Mouse (Mus musculus) T-cell, adult 2 months (primary cell): Measurements from ENCODE around the gene Rtl10.
"Not testable (repeated sequence)": the region's sequence is repeated elsewhere in the genome, so short reads cannot be mapped to it uniquely, and the experiment has no call there.

Experiments
- DNase-seq: peaks from one replicate; pipeline ENCODE4 v3.0.0; 2022; ENCODE audit warnings: low spot score

Gene Rtl10

GRCm38 (mm10) chr16:18483839-18484238 is 14.9 kb upstream of the Rtl10 start:
- no peak for DNase-seq

- DNase-seq: no peak
These were observed 14.3 kb upstream of the Rtl10 start for GRCm38 (mm10) chr16:18484386-18484785.

GRCm38 (mm10) chr16:18484794-18485435 is 13.8 kb upstream of the Rtl10 start:
- DNase-seq: no peak

GRCm38 (mm10) chr16:18486126-18486525 is 12.6 kb upstream of the Rtl10 start:
- no peak for DNase-seq

GRCm38 (mm10) chr16:18490281-18490680 is 8.4 kb upstream of the Rtl10 start:
- no peak for DNase-seq

GRCm38 (mm10) chr16:18490894-18491293 is 7.8 kb upstream of the Rtl10 start:
- DNase-seq: no peak

GRCm38 (mm10) chr16:18497865-18498515 is 711 bp upstream of the Rtl10 start:
- no peak for DNase-seq

- DNase-seq: no peak
These were observed 295 bp downstream of the Rtl10 start for GRCm38 (mm10) chr16:18498996-18499395.

- no peak for DNase-seq
These were observed 2.8 kb downstream of the Rtl10 start for GRCm38 (mm10) chr16:18501531-18501930.

GRCm38 (mm10) chr16:18503566-18504342 is 5.1 kb downstream of the Rtl10 start:
- DNase-seq: peak; percentile 56

GRCm38 (mm10) chr16:18506524-18507199 is 8.0 kb downstream of the Rtl10 start:
- no peak for DNase-seq

GRCm38 (mm10) chr16:18507200-18507549 is 8.5 kb downstream of the Rtl10 start:
- no peak for DNase-seq

- no peak for DNase-seq
These were observed 13.0 kb downstream of the Rtl10 start for GRCm38 (mm10) chr16:18511741-18512140.

- no peak for DNase-seq
These were observed 14.8 kb downstream of the Rtl10 start for GRCm38 (mm10) chr16:18513508-18513907.

- peak; percentile 11 for DNase-seq
These were observed 19.4 kb downstream of the Rtl10 start for GRCm38 (mm10) chr16:18518091-18518490.

- DNase-seq: no peak
These were observed 25.0 kb downstream of the Rtl10 start for GRCm38 (mm10) chr16:18523563-18524245.

- DNase-seq: no peak
These were observed 30.0 kb downstream of the Rtl10 start for GRCm38 (mm10) chr16:18528656-18529055.

- not testable (repeated sequence) for DNase-seq
These were observed 34.4 kb downstream of the Rtl10 start for GRCm38 (mm10) chr16:18533061-18533460.

GRCm38 (mm10) chr16:18537407-18537990 is 38.8 kb downstream of the Rtl10 start:
- DNase-seq: no peak

GRCm38 (mm10) chr16:18539281-18539680 is 40.6 kb downstream of the Rtl10 start:
- no peak for DNase-seq

- no peak for DNase-seq
These were observed 44.6 kb downstream of the Rtl10 start for GRCm38 (mm10) chr16:18543151-18543829.
